Mouse (Mus musculus) CD4-positive, CD25-positive, alpha-beta regulatory T cell, adult 9 weeks (primary cell): Measurements from ENCODE around the gene Slc31a1. TPM values are rescaled to one million over a fixed set of nuclear protein-coding genes. Genes with fewer than 3 reads are reported as not detected.

Experiments used
- polyA plus RNA-seq: library from polyadenylated mRNA; unstranded; fragments of 100-300 nt; shearing (Covaris generic); gene quantifications from one replicate; pipeline ENCODE4 v1.2.1, GENCODE M21; 2017

The Slc31a1 gene
- polyA plus RNA-seq = 10.4 TPM

DNA sequence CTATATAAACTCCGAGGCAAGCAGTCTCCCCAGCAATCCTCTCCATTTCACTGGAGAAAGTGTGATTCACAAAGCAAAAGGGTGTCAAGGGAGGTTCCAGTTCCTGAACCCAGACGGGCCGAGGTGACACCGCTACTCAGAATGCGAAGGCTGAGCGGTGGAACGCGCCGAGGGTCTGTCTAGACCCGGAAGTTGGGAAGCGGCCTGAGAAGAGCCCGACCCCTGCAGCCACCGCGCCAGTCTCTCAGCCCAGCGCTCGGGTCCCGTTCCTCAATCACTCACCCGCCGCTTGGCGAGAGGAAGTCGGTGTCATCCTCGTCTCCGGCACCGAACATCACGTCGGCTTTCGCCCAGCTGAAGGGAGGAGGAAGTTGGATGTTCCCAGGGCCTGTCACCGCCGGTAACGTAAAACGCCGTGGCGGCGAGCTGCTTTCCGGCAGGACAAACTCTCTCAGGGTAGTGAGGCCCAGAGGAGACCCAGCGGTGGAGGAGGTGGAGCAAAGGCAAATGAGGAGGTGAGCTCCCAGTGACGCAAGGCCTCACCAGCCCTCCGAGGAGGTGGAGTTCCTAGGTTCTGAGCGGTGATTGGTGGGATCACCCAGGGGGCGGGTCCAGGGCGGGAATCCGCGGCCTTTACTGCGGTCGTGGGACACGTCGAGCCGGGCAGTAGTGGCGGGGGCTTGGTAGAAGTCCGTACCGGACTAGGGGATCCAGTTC, at the start of gene Slc31a1, which contains the start of gene Fkbp15:
Slc31a1 (plus strand) TSS at position 640 of the 717 bp plus-strand sequence.
Fkbp15 (minus strand) TSS at position 461 of the 717 bp plus-strand sequence.

DNA sequence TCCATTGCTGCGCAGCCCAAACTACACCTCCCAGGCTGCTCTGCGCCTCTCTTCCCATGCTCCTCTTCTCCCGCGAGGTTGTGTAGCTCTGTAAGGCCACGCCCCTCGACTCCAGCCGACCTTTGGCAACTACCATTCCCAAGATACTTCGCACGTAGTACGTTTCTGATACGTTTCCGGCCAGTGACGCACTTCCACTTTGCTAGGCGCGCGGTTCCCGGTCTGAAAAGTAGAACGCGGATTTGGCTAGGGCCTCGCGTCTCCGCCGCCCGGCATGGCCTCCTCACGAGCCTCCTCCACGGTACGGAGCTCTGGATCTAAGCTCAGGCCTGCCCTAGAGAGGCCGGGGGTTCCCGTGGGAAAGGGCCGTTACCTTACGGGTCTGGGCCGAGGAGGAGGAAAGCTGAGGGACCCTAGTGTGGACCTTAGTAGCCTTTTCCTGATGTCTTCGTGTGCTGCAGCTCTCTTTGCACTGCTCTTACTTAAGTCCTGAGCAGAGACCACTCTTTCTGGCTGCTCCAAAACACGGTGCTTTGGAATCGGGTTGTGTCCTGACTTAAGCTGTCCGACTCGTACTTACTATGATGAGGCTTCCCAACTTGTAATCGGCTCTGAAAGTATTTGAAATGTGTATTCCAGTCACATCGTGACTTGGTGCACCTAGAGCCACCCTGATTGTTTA, 48.2 kb downstream of the Slc31a1 start, which contains the start of the genes Cdc26 and Prpf4:
Cdc26 (minus strand) TSS at position 42 of the 682 bp plus-strand sequence.
Prpf4 (plus strand) TSS at position 197 of the 682 bp plus-strand sequence.

DNA sequence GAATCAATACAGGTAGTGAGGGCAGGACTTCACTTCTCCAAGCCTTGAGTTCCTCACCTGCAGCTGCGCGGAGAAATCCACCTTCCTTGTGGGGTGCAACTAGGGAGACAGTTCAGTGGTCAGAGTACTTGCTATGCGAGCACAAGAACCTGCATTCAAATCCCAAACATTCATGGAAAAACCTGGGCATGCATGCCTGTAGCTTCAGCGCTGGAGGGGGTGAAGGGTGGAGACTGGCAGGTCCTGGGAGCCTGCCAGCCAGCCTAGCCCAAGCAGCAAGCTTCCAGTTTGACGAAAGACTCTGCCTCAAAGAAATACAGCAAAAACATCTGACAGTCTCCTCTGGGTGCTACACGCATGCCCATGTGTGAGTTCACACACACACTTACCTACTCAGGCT, 74.6 kb downstream of the Slc31a1 start, which contains the start of gene Rnf183:
Rnf183 (minus strand) TSS at position 172 of the 400 bp plus-strand sequence.

Other genes starting within 250 kb of the Slc31a1 start
- not detected for gene Mup21, start 209.9 kb upstream of the Slc31a1 start, polyA plus RNA-seq
- 0.10 TPM for gene Zfp37, start 129.7 kb upstream of the Slc31a1 start, polyA plus RNA-seq
- 21.7 TPM for gene Slc31a2, start 98.2 kb upstream of the Slc31a1 start, polyA plus RNA-seq
- gene Fkbp15, start 179 bp upstream of the Slc31a1 start, polyA plus RNA-seq = 73.0 TPM
- gene Cdc26, start 47.9 kb downstream of the Slc31a1 start, polyA plus RNA-seq = 115 TPM
- gene Prpf4, start 48.1 kb downstream of the Slc31a1 start, polyA plus RNA-seq = 29.7 TPM
- gene Rnf183, start 74.5 kb downstream of the Slc31a1 start, polyA plus RNA-seq = not detected
- 0.60 TPM for gene Wdr31, start 110.2 kb downstream of the Slc31a1 start, polyA plus RNA-seq
- 1.5 TPM for gene Bspry, start 119.3 kb downstream of the Slc31a1 start, polyA plus RNA-seq
- gene Hdhd3, start 142.7 kb downstream of the Slc31a1 start, polyA plus RNA-seq = 0.99 TPM
- gene Alad, start 159.2 kb downstream of the Slc31a1 start, polyA plus RNA-seq = 62.5 TPM
- 29.6 TPM for gene Pole3, start 164.3 kb downstream of the Slc31a1 start, polyA plus RNA-seq
- gene 4933430I17Rik, start 164.6 kb downstream of the Slc31a1 start, polyA plus RNA-seq = 0.25 TPM
- gene Rgs3, start 199.1 kb downstream of the Slc31a1 start, polyA plus RNA-seq = 94.0 TPM